Mouse (Mus musculus) liver, embryonic 11.5 days (tissue): ENCODE results near the gene Fnbp1. TPM values are rescaled to one million over a fixed set of nuclear protein-coding genes. Genes with fewer than 3 reads are reported as not detected.
A peak's percentile ranks its signal among the peaks of the same experiment; 100 is the strongest.

Experiments
- ATAC-seq: fragments of 200-750 bp; cut with Nextera tagmentation; replicated peaks from 2 replicates; pipeline ENCODE4 v1.8.0; 2017; ENCODE audit warnings: moderate number of reproducible peaks, mild to moderate bottlenecking, moderate TSS enrichment, moderate library complexity; ENCODE audit not compliant: low FRiP score
- DNase-seq: peaks from one replicate; pipeline ENCODE4 v3.0.0-alpha.2; 2017; ENCODE audit warnings: low spot score
- H3K27ac ChIP-seq: fragments of 300-500 bp; sonication (generic); 2 replicates; pipeline ENCODE4 v1.5.1; 2014; ENCODE audit warnings: mild to moderate bottlenecking, low read depth, low read length, control low read depth
- H3K27me3 ChIP-seq: fragments of 300-500 bp; sonication (generic); replicated peaks from 2 replicates; pipeline ENCODE4 v1.6.1; 2014; ENCODE audit warnings: low read length, mixed read lengths; ENCODE audit not compliant: control insufficient read depth, insufficient read depth
- H3K36me3 ChIP-seq: fragments of 300-500 bp; sonication (generic); 2 replicates; pipeline ENCODE4 v1.6.1; 2014; ENCODE audit warnings: mild to moderate bottlenecking, low read length, moderate library complexity, mixed read lengths; ENCODE audit not compliant: control insufficient read depth, insufficient read depth
- H3K4me1 ChIP-seq: fragments of 300-500 bp; sonication (generic); replicated peaks from 2 replicates; pipeline ENCODE4 v1.6.1; 2014; ENCODE audit warnings: low read length, mixed read lengths; ENCODE audit not compliant: control insufficient read depth, insufficient read depth
- H3K4me2 ChIP-seq: fragments of 300-500 bp; sonication (generic); 2 replicates; pipeline ENCODE4 v1.6.1; 2014; ENCODE audit warnings: mild to moderate bottlenecking, control low read depth, moderate library complexity
- H3K4me3 ChIP-seq: fragments of 300-500 bp; sonication (generic); 2 replicates; pipeline ENCODE4 v1.5.1; 2014; ENCODE audit warnings: low read depth, low read length, control low read depth
- H3K9ac ChIP-seq: fragments of 300-500 bp; sonication (generic); 2 replicates; pipeline ENCODE4 v1.6.1; 2014; ENCODE audit warnings: low read depth, low read length, control low read depth
- H3K9me3 ChIP-seq: fragments of 300-500 bp; sonication (generic); 2 replicates; pipeline ENCODE4 v1.6.1; 2016; ENCODE audit warnings: low read length, inconsistent platforms, mixed read lengths; ENCODE audit not compliant: control insufficient read depth
- WGBS: fragments of 180-500 bp; shearing (Covaris S2); extraction: QIAGEN DNeasy Blood & Tissue Kit; methylation state at CpG from one replicate; pipeline ENCODE4 v1.1.7; 2014; 5-methylcytosine and 5-hydroxymethylcytosine counted together
- polyA plus RNA-seq: library from polyadenylated mRNA; unstranded; fragments of >200 nt; fragmentation: Nextera tagmentation; extraction: Ambion mirVana; gene quantifications from 2 replicates; pipeline ENCODE4 v1.2.1, GENCODE M21; 2014

Fnbp1 gene
- polyA plus RNA-seq, 1 experiment from 2014 or later = 20.6 TPM

GRCm38 (mm10) chr2:31082639-31083038, 59.2 kb downstream of the Fnbp1 start:
- peaks cover 6% of the 10 kb centered on the region; the same call in 1 of the 2 replicates for H3K36me3 ChIP-seq
- H3K4me3 ChIP-seq = no peak overlapping the region
- DNase-seq (peak; percentile 46), ATAC-seq (peak; percentile 64)
- peak overlapping the region; percentile 44 for H3K4me2 ChIP-seq
- H3K27me3 ChIP-seq = no peaks in the 10 kb centered on the region
- H3K9me3 ChIP-seq = no peaks in the 10 kb centered on the region
- H3K9ac ChIP-seq = no peak overlapping the region
- 46% methylated on average over 17 of the region's 17 CpGs for WGBS
- peaks cover 42% of the 10 kb centered on the region for H3K4me1 ChIP-seq
- no peak overlapping the region for H3K27ac ChIP-seq

- WGBS = 25% methylated on average over 4 of the region's 4 CpGs
- peak overlapping the region; percentile 71; the same call in 1 of the 2 replicates for H3K27ac ChIP-seq
These were observed 60.5 kb downstream of the Fnbp1 start for GRCm38 (mm10) chr2:31081349-31081748.

GRCm38 (mm10) chr2:31079117-31079516, 62.7 kb downstream of the Fnbp1 start:
- DNase-seq = no peak
- Histone ChIP-seq H3K4me3 (no peak overlapping the region), H3K27ac (no peak overlapping the region), H3K4me1 (peaks cover 31% of the 10 kb centered on the region), H3K36me3 (peaks cover 3% of the 10 kb centered on the region; the same call in 1 of the 2 replicates), H3K9ac (no peak overlapping the region), H3K4me2 (no peak overlapping the region), H3K9me3 (no peaks in the 10 kb centered on the region), H3K27me3 (no peaks in the 10 kb centered on the region)
- 91% methylated on average over 6 of the region's 6 CpGs for WGBS
- no peak for ATAC-seq

More at GRCm38 (mm10) chr2:31081349-31081748, 60.5 kb downstream of the Fnbp1 start:
- Histone ChIP-seq H3K9me3 (no peaks in the 10 kb centered on the region), H3K4me3 (no peak overlapping the region), H3K9ac (no peak overlapping the region), H3K4me1 (peaks cover 33% of the 10 kb centered on the region), H3K36me3 (peaks cover 6% of the 10 kb centered on the region; the same call in 1 of the 2 replicates), H3K4me2 (no peak overlapping the region), H3K27me3 (no peaks in the 10 kb centered on the region)
- DNase-seq (no peak), ATAC-seq (peak; percentile 55)

- Histone ChIP-seq H3K27me3 (no peaks in the 10 kb centered on the region), H3K9ac (no peak overlapping the region), H3K4me1 (peaks cover 22% of the 10 kb centered on the region), H3K27ac (no peak overlapping the region), H3K4me3 (no peak overlapping the region), H3K36me3 (peaks cover 4% of the 10 kb centered on the region; the same call in 1 of the 2 replicates), H3K4me2 (no peak overlapping the region), H3K9me3 (no peaks in the 10 kb centered on the region)
- DNase-seq (no peak), ATAC-seq (no peak)
- 89% methylated on average over 5 of the region's 5 CpGs for WGBS
These were observed 64.2 kb downstream of the Fnbp1 start for GRCm38 (mm10) chr2:31077574-31077973.

GRCm38 (mm10) chr2:31076351-31077140, 65.3 kb downstream of the Fnbp1 start:
- Histone ChIP-seq H3K4me2 (no peak overlapping the region), H3K9me3 (no peaks in the 10 kb centered on the region), H3K27ac (no peak overlapping the region), H3K36me3 (peaks cover 10% of the 10 kb centered on the region; the same call in 1 of the 2 replicates), H3K4me3 (no peak overlapping the region), H3K4me1 (peaks cover 13% of the 10 kb centered on the region), H3K27me3 (no peaks in the 10 kb centered on the region), H3K9ac (no peak overlapping the region)
- 89% methylated on average over 16 of the region's 16 CpGs for WGBS
- ATAC-seq = no peak
- DNase-seq = no peak

- Histone ChIP-seq H3K27ac (no peak overlapping the region), H3K4me1 (peaks cover 6% of the 10 kb centered on the region), H3K27me3 (no peaks in the 10 kb centered on the region), H3K36me3 (peaks cover 10% of the 10 kb centered on the region; the same call in 1 of the 2 replicates), H3K9ac (no peak overlapping the region), H3K9me3 (no peaks in the 10 kb centered on the region), H3K4me3 (no peak overlapping the region), H3K4me2 (no peak overlapping the region)
- DNase-seq = no peak
- 91% methylated on average over 7 of the region's 7 CpGs for WGBS
- ATAC-seq = no peak
These were observed 66.0 kb downstream of the Fnbp1 start for GRCm38 (mm10) chr2:31075836-31076235.

GRCm38 (mm10) chr2:31075168-31075567, 66.6 kb downstream of the Fnbp1 start:
- 82% methylated on average over 2 of the region's 2 CpGs for WGBS
- peaks cover 10% of the 10 kb centered on the region; the same call in 1 of the 2 replicates for H3K36me3 ChIP-seq

GRCm38 (mm10) chr2:31069506-31069905, 72.3 kb downstream of the Fnbp1 start:
- DNase-seq (no peak), ATAC-seq (no peak)
- Histone ChIP-seq H3K4me3 (no peak overlapping the region), H3K9me3 (no peaks in the 10 kb centered on the region), H3K27me3 (no peaks in the 10 kb centered on the region), H3K27ac (no peak overlapping the region), H3K9ac (no peak overlapping the region), H3K4me1 (peaks cover 4% of the 10 kb centered on the region), H3K4me2 (no peak overlapping the region), H3K36me3 (peaks cover 10% of the 10 kb centered on the region; the same call in 1 of the 2 replicates)
- WGBS = 88% methylated on average over 7 of the region's 7 CpGs

More at GRCm38 (mm10) chr2:31075168-31075567, 66.6 kb downstream of the Fnbp1 start:
- Histone ChIP-seq H3K4me1 (peaks cover under 1% of the 10 kb centered on the region; the same call in 1 of the 2 replicates), H3K4me3 (no peak overlapping the region), H3K9me3 (no peaks in the 10 kb centered on the region), H3K9ac (no peak overlapping the region), H3K27me3 (no peaks in the 10 kb centered on the region), H3K27ac (no peak overlapping the region), H3K4me2 (no peak overlapping the region)
- no peak for ATAC-seq
- no peak for DNase-seq

GRCm38 (mm10) chr2:31069114-31069445, 72.7 kb downstream of the Fnbp1 start:
- no peak for ATAC-seq

More at GRCm38 (mm10) chr2:31069114-31069445, 72.7 kb downstream of the Fnbp1 start:
- peak overlapping the region; percentile 41; the same call in 1 of the 2 replicates for H3K27ac ChIP-seq
- peaks cover 4% of the 10 kb centered on the region for H3K4me1 ChIP-seq
- H3K36me3 ChIP-seq = peaks cover 10% of the 10 kb centered on the region; the same call in 1 of the 2 replicates
- H3K9me3 ChIP-seq = no peaks in the 10 kb centered on the region
- 84% methylated on average over 4 of the region's 4 CpGs for WGBS
- H3K9ac ChIP-seq = no peak overlapping the region
- H3K4me3 ChIP-seq = no peak overlapping the region
- H3K4me2 ChIP-seq = no peak overlapping the region
- no peak for DNase-seq
- H3K27me3 ChIP-seq = no peaks in the 10 kb centered on the region
